Mouse (Mus musculus): ENCODE data around the gene Efemp1.
A peak's percentile ranks its signal among the peaks of the same experiment; 100 is the strongest.

Efemp1 gene

GRCm38 (mm10) chr11:28853102-28853800, at the start of gene Efemp1:
Gene Efemp1 (plus strand): TSS chr11:28853204.
- peak; percentile 63 for DNase-seq

- DNase-seq, result peak; percentile 42
Measured at GRCm38 (mm10) chr11:28808685-28809084, 44.3 kb upstream of the Efemp1 start.

GRCm38 (mm10) chr11:28811874-28812273, 41.1 kb upstream of the Efemp1 start:
- peak; percentile 8 for DNase-seq

- DNase-seq, result peak; percentile 29
Measured at GRCm38 (mm10) chr11:28812564-28812963, 40.4 kb upstream of the Efemp1 start.

GRCm38 (mm10) chr11:28817405-28817804, 35.6 kb upstream of the Efemp1 start:
- no peak for DNase-seq

GRCm38 (mm10) chr11:28826950-28827349, 26.1 kb upstream of the Efemp1 start:
- DNase-seq, result no peak

GRCm38 (mm10) chr11:28833809-28834208, 19.2 kb upstream of the Efemp1 start:
- DNase-seq, result no peak

- DNase-seq, result no peak
Measured at GRCm38 (mm10) chr11:28835141-28835540, 17.9 kb upstream of the Efemp1 start.

- no peak for DNase-seq
Measured at GRCm38 (mm10) chr11:28849841-28850240, 3.2 kb upstream of the Efemp1 start.

GRCm38 (mm10) chr11:28851645-28852044, 1.4 kb upstream of the Efemp1 start:
- DNase-seq, result no peak

- no peak for DNase-seq
Measured at GRCm38 (mm10) chr11:28852361-28852919, 564 bp upstream of the Efemp1 start.

GRCm38 (mm10) chr11:28859125-28859524, 6.1 kb downstream of the Efemp1 start:
- DNase-seq, result no peak

- no peak for DNase-seq
Measured at GRCm38 (mm10) chr11:28869129-28869528, 16.1 kb downstream of the Efemp1 start.

GRCm38 (mm10) chr11:28881381-28881976, 28.5 kb downstream of the Efemp1 start:
- no peak for DNase-seq

GRCm38 (mm10) chr11:28883106-28883505, 30.1 kb downstream of the Efemp1 start:
- DNase-seq, result no peak

- no peak for DNase-seq
Measured at GRCm38 (mm10) chr11:28889538-28889937, 36.5 kb downstream of the Efemp1 start.

- DNase-seq, result no peak
Measured at GRCm38 (mm10) chr11:28891515-28891914, 38.5 kb downstream of the Efemp1 start.

- peak; percentile 20 for DNase-seq
Measured at GRCm38 (mm10) chr11:28899420-28899819, 46.4 kb downstream of the Efemp1 start.

GRCm38 (mm10) chr11:28904596-28904995, 51.6 kb downstream of the Efemp1 start:
- DNase-seq, result no peak

- no peak for DNase-seq
Measured at GRCm38 (mm10) chr11:28906288-28906687, 53.3 kb downstream of the Efemp1 start.

GRCm38 (mm10) chr11:28908908-28909545, 56.0 kb downstream of the Efemp1 start:
- DNase-seq, result no peak

GRCm38 (mm10) chr11:28912469-28913138, 59.6 kb downstream of the Efemp1 start:
- no peak for DNase-seq

GRCm38 (mm10) chr11:28934449-28934848, 81.4 kb downstream of the Efemp1 start:
- DNase-seq, result peak; percentile 11
